Mouse (Mus musculus): ENCODE results near the gene Tnfrsf23.
"Not testable (repeated sequence)": the region's sequence is repeated elsewhere in the genome, so short reads cannot be mapped to it uniquely, and the experiment has no call there.

The Tnfrsf23 gene

DNA sequence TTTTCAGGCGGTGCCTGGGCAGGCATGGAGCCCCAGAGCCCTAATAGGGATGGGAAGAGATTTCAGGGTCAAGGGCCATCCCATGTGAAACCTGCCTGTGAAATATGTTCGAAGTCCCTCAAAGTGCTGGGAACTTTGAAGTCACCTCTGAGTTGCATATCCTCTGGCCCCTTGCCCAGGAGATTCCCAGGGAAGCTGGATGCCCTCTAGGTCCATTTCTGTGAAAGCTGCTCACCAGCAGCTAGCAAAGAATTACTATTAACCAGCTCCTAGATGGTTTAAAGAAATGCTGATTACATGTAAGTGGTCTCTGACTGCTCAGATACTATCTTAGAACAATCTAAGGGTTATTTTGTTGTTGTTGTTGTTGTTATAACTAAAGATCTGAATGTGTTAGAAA is 1.1 kb downstream of the Tnfrsf23 start:
- in situ Hi-C loops (cut with MboI), result not testable (repeated sequence)

DNA sequence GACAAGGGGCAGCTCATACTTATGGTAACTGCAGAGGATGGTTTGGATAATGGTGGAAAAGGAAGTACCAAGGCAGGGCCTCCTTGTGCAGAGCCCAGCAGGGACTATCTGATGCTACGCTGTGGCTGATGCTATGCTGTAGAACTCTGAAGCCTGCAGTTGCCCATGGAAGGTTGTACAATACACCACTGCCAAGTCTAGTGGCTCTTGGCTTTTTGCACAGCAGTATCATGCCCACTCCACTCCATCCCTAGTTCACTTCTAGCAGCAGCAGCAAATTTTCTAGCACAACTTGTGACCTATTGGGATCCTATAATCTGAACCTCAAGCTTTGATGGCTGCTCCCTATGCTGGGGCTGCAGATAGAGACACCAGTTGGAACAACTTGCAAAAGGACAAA is 4.1 kb downstream of the Tnfrsf23 start:
- in situ Hi-C loops (cut with MboI), result no loop called here

DNA sequence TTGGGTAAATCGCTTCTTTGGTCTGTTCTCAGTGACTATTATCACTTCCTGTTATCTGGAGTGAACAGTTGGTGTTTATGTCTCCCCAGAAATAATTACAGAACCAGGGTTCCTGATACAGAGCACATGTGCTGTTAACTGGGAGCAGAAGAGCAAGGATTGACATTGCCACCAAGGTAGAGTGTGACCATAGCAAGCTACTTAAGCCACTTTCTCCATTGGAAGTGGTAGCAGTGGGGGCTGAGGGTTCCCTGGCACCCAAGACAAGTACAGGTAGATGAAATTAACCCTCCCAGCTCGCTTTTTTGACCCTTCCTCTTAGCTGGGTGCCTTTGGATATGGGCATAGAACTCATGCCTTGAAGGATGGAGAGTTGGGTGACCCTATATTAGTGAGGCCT is 4.8 kb downstream of the Tnfrsf23 start:
- in situ Hi-C loops (cut with MboI), result not testable (repeated sequence)

DNA sequence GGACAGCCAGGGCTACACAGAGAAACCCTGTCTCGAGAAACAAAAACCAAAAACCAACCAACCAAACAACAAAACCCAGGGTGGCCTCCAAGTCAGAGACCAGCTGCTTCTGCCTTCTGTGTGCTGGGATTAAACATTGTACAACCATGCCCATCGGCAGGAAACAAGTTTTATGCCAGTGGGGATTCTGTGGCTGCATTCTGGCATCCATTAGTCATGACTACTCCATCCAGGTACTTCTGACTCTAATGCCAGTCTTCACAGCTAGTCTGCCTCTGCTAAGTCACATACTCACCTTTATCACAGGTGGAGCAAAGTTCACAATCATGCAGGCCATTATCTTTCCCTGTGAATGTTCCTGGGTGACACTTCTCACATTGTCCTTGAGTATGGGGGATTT is 6.0 kb downstream of the Tnfrsf23 start:
- in situ Hi-C loops (cut with MboI), result not testable (repeated sequence)

DNA sequence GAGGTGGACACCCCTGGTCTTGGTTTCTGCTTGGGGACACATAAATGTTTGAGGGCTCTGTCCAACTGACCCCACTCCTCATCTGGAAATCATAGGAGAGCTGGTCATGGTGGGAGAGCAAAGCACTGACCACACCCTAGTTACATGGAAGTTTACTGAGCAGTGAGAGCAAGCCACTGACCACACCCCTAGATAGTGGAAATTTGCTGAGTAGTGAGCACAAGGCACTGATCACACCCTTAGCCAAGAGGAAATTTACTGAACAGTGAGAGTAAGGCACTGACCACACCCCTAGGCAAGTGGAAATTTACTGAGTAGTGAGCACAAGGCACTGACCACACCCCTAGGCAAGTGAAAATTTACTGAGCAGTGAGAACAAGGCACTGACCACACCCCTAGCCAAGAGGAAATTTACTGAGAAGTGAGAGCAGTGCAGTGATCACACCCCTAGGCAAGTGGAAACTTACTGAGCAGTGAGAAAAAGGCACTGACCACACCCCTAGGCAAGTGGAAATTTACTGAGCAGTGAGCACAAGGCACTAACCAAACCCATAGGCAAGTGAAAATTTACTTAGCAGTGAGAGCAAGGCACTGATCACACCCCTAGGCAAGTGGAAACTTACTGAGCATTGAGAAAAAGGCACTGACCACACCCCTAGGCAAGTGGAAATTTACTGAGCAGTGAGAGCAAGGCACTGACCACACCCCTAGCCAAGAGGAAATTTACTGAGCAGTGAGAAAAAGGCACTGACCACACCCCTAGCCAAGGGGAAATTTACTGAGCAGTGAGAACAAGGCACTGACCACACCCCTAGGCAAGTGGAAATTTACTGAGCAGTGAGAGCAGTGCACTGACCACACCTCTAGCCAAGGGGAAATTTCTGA is 19.0 kb downstream of the Tnfrsf23 start:
- in situ Hi-C loops (cut with MboI), result no loop called here

DNA sequence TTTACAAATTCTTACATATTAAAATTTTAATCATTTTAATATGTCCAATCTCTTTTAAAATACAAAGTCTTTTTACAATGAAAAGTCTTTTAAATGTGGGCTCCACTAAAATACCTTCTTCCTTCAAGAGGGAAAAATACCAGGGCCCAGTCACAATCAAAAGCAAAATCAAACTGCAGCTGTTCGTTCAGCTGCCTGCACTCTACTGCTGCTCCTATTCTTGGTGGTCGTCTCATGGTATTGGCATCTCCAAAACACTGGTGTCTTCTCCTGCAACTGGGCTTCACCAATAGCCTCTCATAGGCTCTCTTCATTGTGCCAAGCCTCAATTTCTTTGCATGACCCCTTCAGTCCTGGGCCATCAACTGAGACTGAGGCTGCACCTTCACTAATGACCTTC is 22.2 kb downstream of the Tnfrsf23 start:
- in situ Hi-C loops (cut with MboI), result no loop called here

DNA sequence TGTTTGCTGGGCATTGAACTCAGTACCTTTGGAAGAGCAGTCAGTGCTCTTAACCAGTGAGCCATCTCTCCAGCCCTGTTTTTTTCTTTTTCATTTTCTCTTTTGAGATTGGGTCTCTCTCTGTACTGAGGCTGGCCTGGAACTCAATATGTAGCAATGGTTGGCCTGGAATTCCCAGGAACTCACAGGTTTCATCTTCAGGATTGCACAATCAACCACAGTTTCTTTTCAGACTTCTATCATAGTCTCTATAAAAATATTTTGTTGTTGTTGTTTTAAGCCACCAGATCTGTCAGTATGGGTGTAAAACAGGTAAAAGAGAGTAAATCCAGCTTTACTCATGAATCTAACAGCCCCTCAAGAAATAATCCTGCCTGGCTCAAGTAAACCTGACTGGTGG is 24.9 kb downstream of the Tnfrsf23 start:
- in situ Hi-C loops (cut with MboI), result no loop called here

DNA sequence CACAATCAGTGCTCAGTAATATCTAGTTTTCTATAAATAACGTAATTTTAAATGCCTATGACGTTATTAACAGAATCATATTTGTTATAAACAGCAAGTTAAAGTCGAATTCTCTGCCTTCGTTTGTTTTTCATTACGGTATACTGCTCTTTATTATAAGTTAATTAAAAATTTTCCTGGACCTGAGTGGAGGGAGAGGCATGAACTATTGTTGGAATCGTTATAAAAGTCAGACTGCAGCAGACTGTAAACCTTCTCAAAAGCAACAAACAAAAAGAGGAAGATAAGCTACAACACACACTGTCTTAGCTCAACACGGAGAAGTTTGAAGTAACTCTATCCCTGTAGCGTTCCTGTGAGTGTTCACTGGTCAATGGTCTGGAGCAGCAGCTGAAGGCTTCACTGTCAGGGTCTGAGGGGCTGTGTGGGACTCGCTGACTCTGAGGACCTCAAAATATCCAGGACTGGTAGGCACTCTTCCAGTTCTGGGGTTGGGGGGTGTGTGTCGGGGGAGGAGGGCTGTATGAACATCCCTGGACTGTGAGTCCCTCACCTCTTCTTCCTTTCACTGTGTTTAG is 35.8 kb downstream of the Tnfrsf23 start:
- in situ Hi-C loops (cut with MboI), result not testable (repeated sequence)

DNA sequence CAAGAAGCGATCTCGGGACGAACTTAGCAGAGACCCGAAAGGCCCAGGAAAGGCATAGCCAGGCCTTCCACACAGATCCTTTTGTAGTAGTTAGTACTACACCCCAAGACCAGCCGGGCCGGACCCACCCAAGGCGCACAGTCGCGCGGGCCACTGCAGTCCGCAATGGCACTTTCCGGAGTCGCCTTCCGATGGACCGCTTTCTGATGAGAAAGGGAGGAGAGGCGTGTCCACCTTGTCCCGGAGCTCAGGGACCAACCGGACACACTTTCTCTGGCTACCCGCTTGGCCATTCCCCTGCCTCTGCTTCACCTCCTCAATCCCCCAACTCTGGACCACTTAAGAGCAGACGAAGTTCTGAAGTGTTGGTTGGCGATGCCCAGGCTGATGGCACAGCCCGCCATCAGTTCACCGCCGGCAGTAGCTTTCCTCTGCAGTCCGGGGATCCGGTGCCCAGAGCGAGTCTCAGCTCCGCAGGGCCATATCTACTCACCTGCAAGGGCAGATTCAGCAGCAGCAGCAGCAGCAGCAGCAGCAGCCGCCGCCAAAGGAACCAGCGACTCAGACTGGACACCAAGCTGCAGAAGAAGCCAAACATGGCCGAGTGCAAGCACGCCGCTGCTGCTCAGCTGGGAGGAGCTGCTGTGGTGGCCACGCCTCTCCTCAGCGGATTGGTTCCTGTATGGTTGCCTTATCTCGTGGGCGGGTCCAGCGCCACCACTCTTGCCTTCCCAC is 36.5 kb downstream of the Tnfrsf23 start, which contains the start of gene Tnfrsf22:
Gene Tnfrsf22, minus strand, starts transcription at position 628 of the 735 bp plus-strand sequence.
- in situ Hi-C loops (cut with MboI), result no loop called here

DNA sequence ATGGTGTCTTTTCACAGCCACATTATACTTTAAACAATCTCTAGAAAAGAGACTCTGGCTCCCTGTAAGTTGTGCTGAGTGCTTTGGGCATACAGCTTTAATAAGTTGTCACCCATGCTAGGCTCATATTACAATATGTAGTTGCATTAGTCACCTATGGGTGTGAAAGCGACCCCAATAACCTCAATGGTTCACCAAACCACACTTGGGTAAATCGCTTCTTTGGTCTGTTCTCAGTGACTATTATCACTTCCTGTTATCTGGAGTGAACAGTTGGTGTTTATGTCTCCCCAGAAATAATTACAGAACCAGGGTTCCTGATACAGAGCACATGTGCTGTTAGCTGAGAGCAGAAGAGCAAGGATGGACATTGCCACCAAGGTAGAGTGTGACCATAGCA is 41.7 kb downstream of the Tnfrsf23 start:
- in situ Hi-C loops (cut with MboI), result not testable (repeated sequence)

DNA sequence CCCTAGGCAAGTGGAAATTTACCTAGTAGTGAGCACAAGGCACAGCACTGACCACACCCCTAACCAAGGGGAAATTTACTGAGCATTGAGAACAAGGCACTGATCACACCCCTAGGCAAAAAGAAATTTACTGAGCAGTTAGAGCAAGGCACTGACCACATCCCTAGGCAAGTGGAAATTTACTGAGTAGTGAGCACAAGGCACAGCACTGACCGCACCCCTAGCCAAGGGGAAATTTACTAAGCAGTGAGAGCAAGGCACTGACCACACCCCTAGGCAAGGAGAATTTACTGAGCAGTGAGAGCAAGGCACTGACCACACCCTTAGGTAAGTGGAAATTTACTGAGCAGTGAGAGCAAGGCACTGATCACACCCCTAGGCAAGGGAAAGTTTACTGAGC is 49.0 kb downstream of the Tnfrsf23 start:
- in situ Hi-C loops (cut with MboI), result no loop called here

DNA sequence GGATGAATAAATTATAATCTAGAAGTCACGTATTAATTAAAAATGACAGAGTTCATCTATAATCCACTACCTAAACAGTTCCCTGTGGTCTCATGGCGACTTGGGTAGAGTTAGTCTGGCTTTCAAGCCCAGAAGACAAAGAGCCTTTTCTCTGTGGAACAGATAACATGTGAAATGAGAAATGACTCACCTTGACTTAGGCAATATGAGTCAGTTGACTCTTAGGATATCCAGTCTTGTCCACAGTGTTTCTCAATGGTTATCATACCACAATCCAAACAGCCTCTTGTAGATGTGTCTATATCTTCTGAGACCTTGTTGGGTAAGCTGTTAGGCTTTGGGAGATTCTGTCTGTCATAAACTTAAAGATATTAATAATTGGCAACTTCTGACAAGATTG is 54.2 kb downstream of the Tnfrsf23 start:
- in situ Hi-C loops (cut with MboI), result no loop called here

DNA sequence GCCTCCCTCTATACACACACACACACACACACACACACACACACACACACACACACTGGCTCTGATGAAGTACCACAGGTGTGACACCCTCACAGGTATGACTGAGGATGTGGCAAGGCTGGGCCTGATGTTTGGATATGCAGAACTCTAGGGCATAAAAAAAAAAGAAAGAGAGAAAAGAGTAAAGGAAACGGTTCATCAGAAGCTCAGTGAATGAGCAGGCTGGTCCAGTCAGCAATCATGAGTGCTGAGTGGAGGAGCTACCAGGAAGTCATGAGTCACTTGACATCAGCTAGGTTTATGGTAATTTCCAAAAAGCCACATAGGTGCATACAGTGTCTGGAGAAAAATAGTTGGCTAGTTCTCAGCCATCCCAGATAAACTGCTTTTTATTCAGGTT is 56.2 kb downstream of the Tnfrsf23 start:
- in situ Hi-C loops (cut with MboI), result no loop called here

DNA sequence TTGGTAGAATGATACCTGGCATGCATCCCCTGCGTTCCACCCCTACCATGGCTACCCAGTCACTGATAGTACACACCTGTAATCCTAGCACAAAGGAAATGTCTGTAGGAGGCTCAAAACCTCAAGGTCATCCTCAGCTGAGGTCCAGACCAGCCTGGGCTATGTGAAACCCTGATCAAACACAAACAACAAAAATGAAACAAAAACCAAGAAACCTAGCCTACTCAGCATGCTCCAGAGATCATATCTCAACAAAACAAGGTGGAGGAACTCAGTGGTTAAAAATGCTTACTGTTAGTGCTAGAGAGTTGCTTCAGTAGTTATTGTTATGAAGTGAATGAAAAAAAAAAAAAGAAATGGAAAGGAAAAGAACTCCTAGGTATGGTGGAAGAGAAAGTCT is 57.1 kb downstream of the Tnfrsf23 start, which contains the start of gene Tnfrsf26:
Gene Tnfrsf26, minus strand, starts transcription at position 183 of the 400 bp plus-strand sequence.
- in situ Hi-C loops (cut with MboI), result no loop called here

DNA sequence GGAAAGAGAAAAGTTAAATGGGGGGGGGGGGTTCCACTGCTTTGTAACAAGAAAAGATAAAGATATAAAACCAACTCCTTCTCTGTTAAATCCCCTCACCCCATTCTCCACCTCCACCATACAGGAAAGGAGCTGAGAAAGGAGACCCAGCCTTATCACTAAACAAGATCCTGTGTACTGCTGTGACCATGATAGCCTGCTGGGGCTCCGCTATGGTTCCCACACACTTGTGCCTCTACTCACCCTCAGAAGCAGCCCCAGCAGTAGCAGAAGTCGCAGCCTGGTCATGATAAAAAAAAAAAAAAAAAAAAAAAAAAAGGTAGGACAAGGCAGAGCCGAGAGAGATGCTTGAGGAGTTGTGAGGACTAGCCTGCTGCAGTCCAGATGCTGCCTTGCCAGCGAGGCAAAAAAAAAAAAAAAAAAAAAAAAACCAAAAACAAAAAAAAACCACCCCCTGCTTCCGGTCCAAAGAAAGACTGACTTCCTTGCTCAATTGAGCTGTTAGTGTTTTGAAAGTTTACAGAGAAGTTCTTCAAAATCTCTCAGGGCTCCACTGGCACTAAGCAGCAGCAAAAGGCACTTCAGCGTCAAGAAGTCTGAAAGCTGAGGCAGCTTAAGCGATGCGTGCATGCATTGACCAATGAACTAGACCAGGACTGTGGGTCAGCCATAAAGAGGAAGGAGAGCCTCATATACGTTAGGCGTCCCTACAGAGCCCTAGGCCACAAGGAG is 58.0 kb downstream of the Tnfrsf23 start:
- in situ Hi-C loops (cut with MboI), result no loop called here

DNA sequence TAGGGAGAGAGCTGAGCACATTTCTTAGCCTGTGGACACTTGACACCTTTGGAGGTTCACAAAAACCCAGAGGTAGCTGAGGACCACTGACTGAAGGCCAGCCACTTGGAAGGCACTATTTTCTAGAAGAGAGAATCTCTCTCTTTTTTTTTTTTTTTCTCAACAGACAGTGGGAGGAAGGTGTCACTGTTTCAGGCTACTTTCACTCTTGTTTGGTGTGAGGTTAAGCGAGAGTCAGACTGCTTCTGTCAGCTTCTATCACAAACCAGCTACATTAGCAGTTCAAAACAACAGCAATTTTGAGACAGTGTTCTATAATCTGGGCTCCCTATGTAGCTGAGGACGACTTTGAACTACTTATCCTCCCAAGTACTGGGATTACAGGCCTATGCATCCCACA is 59.5 kb downstream of the Tnfrsf23 start:
- in situ Hi-C loops (cut with MboI), result no loop called here

DNA sequence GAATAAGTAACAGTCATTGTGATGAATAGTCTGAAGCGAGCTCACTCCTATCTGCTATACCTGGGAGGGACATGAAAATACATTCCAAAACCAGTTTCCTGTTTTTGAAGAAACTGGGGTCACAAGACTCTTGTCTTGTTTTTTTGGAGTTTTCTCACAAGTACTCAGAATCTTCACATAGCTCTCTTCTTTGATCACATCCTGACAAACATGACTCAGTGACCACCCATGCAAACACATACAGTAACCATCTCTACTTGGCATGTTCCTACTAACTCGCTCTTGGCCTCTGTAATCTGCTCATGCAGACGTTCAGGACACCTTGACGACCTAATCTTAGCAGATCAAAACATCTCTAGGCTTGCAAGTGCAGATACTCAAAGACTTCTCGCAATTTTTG is 60.5 kb downstream of the Tnfrsf23 start:
- in situ Hi-C loops (cut with MboI), result no loop called here

DNA sequence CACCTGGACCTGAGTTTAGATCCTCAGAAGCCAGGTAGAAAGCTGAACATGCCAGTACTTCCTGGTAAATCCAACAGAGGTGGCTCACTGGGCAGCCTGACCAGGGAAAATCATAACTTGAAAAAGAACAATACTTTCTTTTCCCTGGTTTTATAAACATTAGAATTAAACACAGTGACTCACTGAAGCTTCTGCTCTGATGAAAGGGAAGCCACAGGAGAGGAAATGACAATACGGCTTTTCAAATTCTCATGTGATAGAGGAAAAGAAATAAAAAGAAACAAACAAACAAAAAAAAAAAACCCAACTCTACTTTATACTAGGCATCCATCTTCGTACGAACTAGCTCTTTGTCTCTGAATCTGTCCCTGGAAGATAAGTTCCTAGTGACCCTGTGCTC is 61.1 kb downstream of the Tnfrsf23 start:
- in situ Hi-C loops (cut with MboI), result no loop called here

DNA sequence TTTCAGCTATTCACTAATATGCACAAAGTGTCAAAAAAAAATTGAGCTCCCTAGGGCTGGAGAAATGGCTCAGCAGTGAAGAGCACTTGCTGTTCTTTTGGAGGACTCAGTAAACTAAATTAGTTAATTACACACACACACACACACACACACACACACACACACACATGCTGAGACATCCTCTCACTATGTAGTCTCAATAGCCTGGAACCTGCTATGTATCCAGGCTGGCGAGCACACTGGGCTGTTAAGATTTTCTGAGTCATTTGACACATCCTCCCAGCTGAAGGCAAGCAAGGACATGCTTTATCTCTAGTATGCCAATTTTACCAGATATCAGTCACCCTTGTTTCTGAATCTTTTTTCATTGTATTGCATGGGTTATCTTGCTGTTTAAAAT is 64.7 kb downstream of the Tnfrsf23 start:
- in situ Hi-C loops (cut with MboI), result no loop called here
